Mouse (Mus musculus) frontal cortex, adult (tissue): ENCODE measurements around the gene Lrrn4cl.
"Not testable (repeated sequence)": the region's sequence is repeated elsewhere in the genome, so short reads cannot be mapped to it uniquely, and the experiment has no call there.

Experiments used
- ATAC-seq: cut with Nextera tagmentation; 2 replicates; pipeline ENCODE4 v1.9.2; 2017; ENCODE audit warnings: mild to moderate bottlenecking, moderate library complexity, mixed read lengths; ENCODE audit not compliant: low TSS enrichment

Lrrn4cl gene

GRCm38 (mm10) chr19:8838041-8838730, 12.4 kb upstream of the Lrrn4cl start:
- no peak for ATAC-seq

GRCm38 (mm10) chr19:8839103-8839907, 11.3 kb upstream of the Lrrn4cl start, which contains the start of gene Gng3:
Gene Gng3 (minus strand): TSS chr19:8839194.
- ATAC-seq: peak; percentile 70

GRCm38 (mm10) chr19:8839908-8840791, 10.4 kb upstream of the Lrrn4cl start:
- ATAC-seq: peak; percentile 44

GRCm38 (mm10) chr19:8841012-8841411, 9.6 kb upstream of the Lrrn4cl start:
- ATAC-seq: no peak

- ATAC-seq: no peak
Observed at GRCm38 (mm10) chr19:8842961-8843360, 7.6 kb upstream of the Lrrn4cl start.

GRCm38 (mm10) chr19:8844371-8845129, 6.0 kb upstream of the Lrrn4cl start:
- no peak for ATAC-seq

GRCm38 (mm10) chr19:8848356-8848755, 2.2 kb upstream of the Lrrn4cl start:
- ATAC-seq: no peak

GRCm38 (mm10) chr19:8851639-8852038, 1.1 kb downstream of the Lrrn4cl start:
- no peak for ATAC-seq

- ATAC-seq: peak; percentile 79
Observed at GRCm38 (mm10) chr19:8852236-8852928, 1.8 kb downstream of the Lrrn4cl start.

GRCm38 (mm10) chr19:8853117-8853516, 2.5 kb downstream of the Lrrn4cl start:
- peak; percentile 47 for ATAC-seq

GRCm38 (mm10) chr19:8857689-8858088, 7.1 kb downstream of the Lrrn4cl start:
- no peak for ATAC-seq

GRCm38 (mm10) chr19:8859018-8859417, 8.4 kb downstream of the Lrrn4cl start:
- ATAC-seq: 0 out of 2 replicates have a peak, but pooled peaks have one; percentile 55

GRCm38 (mm10) chr19:8864265-8864664, 13.7 kb downstream of the Lrrn4cl start:
- ATAC-seq: peak; percentile 90

- not testable (repeated sequence) for ATAC-seq
Observed at GRCm38 (mm10) chr19:8870381-8870780, 19.8 kb downstream of the Lrrn4cl start.

- peak; percentile 9; the same call in 1 of the 2 replicates for ATAC-seq
Observed at GRCm38 (mm10) chr19:8870838-8871237, 20.3 kb downstream of the Lrrn4cl start.

- peak; percentile 91 for ATAC-seq
Observed at GRCm38 (mm10) chr19:8871267-8872186, 21.0 kb downstream of the Lrrn4cl start, which contains the start of gene Ubxn1. Gene Ubxn1 (plus strand): TSS chr19:8871496.

GRCm38 (mm10) chr19:8872266-8872840, 21.8 kb downstream of the Lrrn4cl start:
- ATAC-seq: no peak

- ATAC-seq: no peak
Observed at GRCm38 (mm10) chr19:8875031-8875430, 24.5 kb downstream of the Lrrn4cl start.
